Mouse (Mus musculus): ENCODE measurements at regions not wholly inside any gene's neighbourhood (a gene's known extent, or its start where the extent isn't known, plus 50 kb on each side); places are given as distances from the start of the nearest gene placed in this dataset.

DNA sequence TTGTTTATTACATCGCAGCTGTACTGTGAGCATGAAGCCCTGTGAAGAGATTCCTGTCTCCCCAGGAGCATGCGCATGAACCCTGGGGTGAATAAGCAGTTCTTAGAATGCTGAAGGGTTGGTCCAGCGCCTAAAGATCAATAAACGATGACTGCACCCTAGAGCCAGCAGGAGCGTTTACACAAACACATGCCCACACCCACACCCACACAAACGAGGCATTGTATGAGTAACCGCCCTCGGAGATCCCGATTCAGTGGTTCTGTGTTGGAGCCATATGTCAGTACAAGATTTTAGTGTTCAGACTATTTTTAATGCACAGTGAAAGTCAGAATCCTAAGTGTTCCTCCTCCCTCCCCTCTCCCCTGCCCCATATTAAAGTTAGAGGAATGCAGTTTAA is 57.3 kb downstream of the Edn1 start:
- no peak for TF ChIP-seq CTCF (IDR thresholded peaks at IDR 0.05; ENCODE audit: low read depth, low read length)
- TF ChIP-seq POLR2A (IDR thresholded peaks at IDR 0.05; ENCODE audit: extremely low read depth, insufficient read depth, low read length) = no peak

DNA sequence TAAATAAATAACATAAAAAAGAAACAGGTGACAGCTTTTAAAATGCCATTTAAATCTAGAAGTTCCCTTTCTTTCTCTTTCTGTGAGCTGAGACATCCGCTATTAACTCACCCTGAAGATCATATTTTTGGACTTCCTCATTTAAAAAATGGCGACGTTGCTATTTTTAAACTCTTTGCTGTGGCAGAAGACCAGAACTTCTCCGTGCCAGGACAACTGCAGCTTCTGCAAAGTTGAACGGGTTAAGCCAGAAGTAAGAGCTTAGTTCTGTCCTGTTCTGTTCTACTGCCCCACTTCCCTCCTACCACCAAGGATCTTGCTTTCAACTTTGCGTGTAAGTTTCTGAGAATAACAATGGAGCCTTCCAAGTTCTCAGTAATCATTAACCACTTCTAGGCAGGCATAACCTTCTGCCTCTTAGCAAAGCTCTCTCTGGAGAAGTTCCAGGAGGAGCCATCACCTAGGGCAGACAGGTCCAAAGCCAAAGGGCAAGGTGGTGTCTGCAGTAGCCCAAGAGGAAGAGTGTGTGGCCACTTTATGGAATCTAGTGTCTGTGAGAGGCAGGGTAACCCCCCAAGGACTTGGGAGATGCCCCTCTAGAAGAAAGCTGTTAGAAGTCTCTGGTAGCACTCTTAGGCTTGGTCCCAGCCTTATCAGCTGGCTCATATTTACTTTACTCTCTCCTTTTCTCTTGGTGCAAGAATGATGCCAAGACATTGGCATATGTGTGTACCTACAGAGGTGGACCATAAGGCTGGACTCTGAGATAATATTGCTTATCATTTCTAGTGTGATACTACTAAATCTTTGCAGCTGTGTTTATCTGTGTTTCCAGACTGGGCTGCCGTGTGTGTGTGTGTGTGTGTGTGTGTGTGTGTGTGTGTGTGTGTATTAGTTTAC is 66.6 kb downstream of the Edn1 start:
- H3K27ac ChIP-seq (replicated peaks; ENCODE audit: insufficient read depth, low read depth, low read length) = peak overlapping the region; percentile 18
- no peaks in the 10 kb centered on the region for H3K27me3 ChIP-seq (ENCODE audit: control insufficient read depth, insufficient read depth, low read length)
- 0 out of 2 replicates have a peak overlapping the region, but pooled peaks have one; percentile 33 for H3K4me3 ChIP-seq (ENCODE audit: insufficient read depth, low read depth, low read length)
- H3K36me3 ChIP-seq (ENCODE audit: control insufficient read depth, insufficient read depth, low read length) = no peaks in the 10 kb centered on the region
- TF ChIP-seq CTCF (IDR thresholded peaks at IDR 0.05; ENCODE audit: low read depth, low read length) (no peak), POLR2A (IDR thresholded peaks at IDR 0.05; ENCODE audit: extremely low read depth, insufficient read depth, low read length) (no peak)
- peak; percentile 98 for DNase-seq (ENCODE audit: extremely low read depth, low read depth, low spot score)
- 8% methylated on average over 7 of the region's 7 CpGs for WGBS
- H3K9ac ChIP-seq (ENCODE audit: low read depth, low read length) = no peak overlapping the region
- peaks cover 17% of the 10 kb centered on the region for H3K4me1 ChIP-seq (ENCODE audit: control insufficient read depth, insufficient read depth, low read length)
- no peaks in the 10 kb centered on the region for H3K79me2 ChIP-seq (ENCODE audit: control insufficient read depth, insufficient read depth, low read length)

More for the DNA sequence above, 57.3 kb downstream of the Edn1 start:
- Histone ChIP-seq H3K27ac (replicated peaks; ENCODE audit: insufficient read depth, low read depth, low read length) (no peak overlapping the region), H3K27me3 (ENCODE audit: control insufficient read depth, insufficient read depth, low read length) (no peaks in the 10 kb centered on the region), H3K9ac (ENCODE audit: low read depth, low read length) (no peak overlapping the region), H3K36me3 (ENCODE audit: control insufficient read depth, insufficient read depth, low read length) (no peaks in the 10 kb centered on the region), H3K79me2 (ENCODE audit: control insufficient read depth, insufficient read depth, low read length) (no peaks in the 10 kb centered on the region), H3K4me1 (ENCODE audit: control insufficient read depth, insufficient read depth, low read length) (no peaks in the 10 kb centered on the region), H3K4me3 (ENCODE audit: insufficient read depth, low read depth, low read length) (no peak overlapping the region)
- peak; percentile 33 for DNase-seq (ENCODE audit: extremely low read depth, low read depth, low spot score)
- WGBS = 41% methylated on average over 9 of the region's 9 CpGs

DNA sequence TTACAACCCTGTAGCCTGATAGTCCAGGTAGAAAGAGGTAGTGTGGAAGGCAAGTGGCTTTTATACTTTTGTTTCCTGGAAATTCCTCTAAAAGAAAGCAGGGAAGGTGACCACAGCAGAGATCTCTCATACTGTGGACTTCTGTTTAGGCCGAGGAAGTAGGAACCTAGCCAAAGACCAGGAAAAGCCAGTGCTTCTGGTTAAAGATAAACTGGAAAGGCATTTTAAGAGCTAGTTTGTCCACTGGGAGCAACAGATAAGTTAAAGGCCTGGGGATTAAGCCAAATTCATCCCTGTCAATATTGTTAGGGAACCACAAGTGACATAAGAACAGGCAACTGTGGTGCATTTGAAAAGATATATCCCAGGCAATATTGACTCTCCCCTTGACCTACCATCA is 68.5 kb downstream of the Edn1 start:
- 10% methylated on average over 1 of the region's 1 CpGs for WGBS
- DNase-seq (ENCODE audit: extremely low read depth, low read depth, low spot score) = peak; percentile 97

DNA sequence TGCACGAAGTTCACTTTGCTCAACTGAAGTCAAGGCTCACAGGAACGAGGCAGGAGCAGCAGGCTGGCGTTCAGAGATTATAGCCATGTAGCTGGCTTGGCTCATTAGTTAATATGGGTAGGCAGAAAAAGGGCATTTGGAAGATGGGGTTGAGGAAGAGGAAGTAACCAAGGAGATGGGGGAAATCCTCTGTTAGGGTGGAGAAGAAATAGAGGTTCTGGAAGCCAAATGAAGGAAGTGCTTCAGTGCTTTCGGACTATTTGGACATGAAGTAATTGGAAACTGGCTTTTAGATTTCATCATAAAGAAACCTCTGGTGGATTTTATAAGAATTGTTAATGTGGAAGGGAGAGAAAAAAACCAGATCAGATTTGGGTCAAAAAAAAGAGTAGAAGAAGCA is 70.9 kb downstream of the Edn1 start:
- no peaks in the 10 kb centered on the region for H3K79me2 ChIP-seq (ENCODE audit: control insufficient read depth, insufficient read depth, low read length)
- no peak for TF ChIP-seq CTCF (IDR thresholded peaks at IDR 0.05; ENCODE audit: low read depth, low read length)
- TF ChIP-seq POLR2A (IDR thresholded peaks at IDR 0.05; ENCODE audit: extremely low read depth, insufficient read depth, low read length) = no peak
- H3K27ac ChIP-seq (replicated peaks; ENCODE audit: insufficient read depth, low read depth, low read length) = no peak overlapping the region
- H3K27me3 ChIP-seq (ENCODE audit: control insufficient read depth, insufficient read depth, low read length) = no peaks in the 10 kb centered on the region
- WGBS = 91% methylated on average over 4 of the region's 4 CpGs
- peak; percentile 16 for DNase-seq (ENCODE audit: extremely low read depth, low read depth, low spot score)
- H3K36me3 ChIP-seq (ENCODE audit: control insufficient read depth, insufficient read depth, low read length) = no peaks in the 10 kb centered on the region
- H3K9ac ChIP-seq (ENCODE audit: low read depth, low read length) = no peak overlapping the region
- peaks cover 17% of the 10 kb centered on the region for H3K4me1 ChIP-seq (ENCODE audit: control insufficient read depth, insufficient read depth, low read length)
- no peak overlapping the region for H3K4me3 ChIP-seq (ENCODE audit: insufficient read depth, low read depth, low read length)

More for the DNA sequence above, 68.5 kb downstream of the Edn1 start:
- Histone ChIP-seq H3K27me3 (ENCODE audit: control insufficient read depth, insufficient read depth, low read length) (no peaks in the 10 kb centered on the region), H3K9ac (ENCODE audit: low read depth, low read length) (no peak overlapping the region), H3K4me3 (ENCODE audit: insufficient read depth, low read depth, low read length) (no peak overlapping the region), H3K36me3 (ENCODE audit: control insufficient read depth, insufficient read depth, low read length) (no peaks in the 10 kb centered on the region), H3K27ac (replicated peaks; ENCODE audit: insufficient read depth, low read depth, low read length) (no peak overlapping the region), H3K4me1 (ENCODE audit: control insufficient read depth, insufficient read depth, low read length) (peaks cover 17% of the 10 kb centered on the region), H3K79me2 (ENCODE audit: control insufficient read depth, insufficient read depth, low read length) (no peaks in the 10 kb centered on the region)
- TF ChIP-seq POLR2A (IDR thresholded peaks at IDR 0.05; ENCODE audit: extremely low read depth, insufficient read depth, low read length) = no peak
- TF ChIP-seq CTCF (IDR thresholded peaks at IDR 0.05; ENCODE audit: low read depth, low read length) = no peak

DNA sequence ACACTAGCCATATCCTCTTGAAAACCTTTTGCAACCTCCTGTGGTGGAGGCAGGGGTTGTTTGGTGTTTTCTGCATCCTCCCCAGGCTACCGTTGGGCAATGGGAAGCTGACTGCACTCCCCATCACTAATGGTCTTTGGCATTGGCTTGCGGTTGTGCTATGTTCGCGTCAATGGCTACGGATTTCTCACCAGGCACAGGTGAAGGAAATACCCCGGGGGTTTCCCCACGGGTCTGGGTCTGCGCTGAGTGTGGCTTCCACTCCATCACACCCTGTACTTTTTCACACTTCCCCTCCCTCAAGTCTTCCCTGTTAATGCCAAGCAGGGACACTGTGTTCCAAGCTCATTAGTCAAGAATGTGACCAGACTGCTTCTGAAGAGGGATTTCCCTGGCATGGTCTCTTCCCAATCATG is 72.9 kb downstream of the Edn1 start:
- H3K9ac ChIP-seq (ENCODE audit: low read depth, low read length) = no peak overlapping the region
- 86% methylated on average over 8 of the region's 8 CpGs for WGBS
- no peak for TF ChIP-seq CTCF (IDR thresholded peaks at IDR 0.05; ENCODE audit: low read depth, low read length)
- no peak for TF ChIP-seq POLR2A (IDR thresholded peaks at IDR 0.05; ENCODE audit: extremely low read depth, insufficient read depth, low read length)
- no peaks in the 10 kb centered on the region for H3K79me2 ChIP-seq (ENCODE audit: control insufficient read depth, insufficient read depth, low read length)
- H3K27ac ChIP-seq (replicated peaks; ENCODE audit: insufficient read depth, low read depth, low read length) = no peak overlapping the region
- no peaks in the 10 kb centered on the region for H3K27me3 ChIP-seq (ENCODE audit: control insufficient read depth, insufficient read depth, low read length)
- no peaks in the 10 kb centered on the region for H3K36me3 ChIP-seq (ENCODE audit: control insufficient read depth, insufficient read depth, low read length)
- H3K4me1 ChIP-seq (ENCODE audit: control insufficient read depth, insufficient read depth, low read length) = peaks cover 8% of the 10 kb centered on the region; the same call in 1 of the 2 replicates
- no peak overlapping the region for H3K4me3 ChIP-seq (ENCODE audit: insufficient read depth, low read depth, low read length)
- no peak for DNase-seq (ENCODE audit: extremely low read depth, low read depth, low spot score)

DNA sequence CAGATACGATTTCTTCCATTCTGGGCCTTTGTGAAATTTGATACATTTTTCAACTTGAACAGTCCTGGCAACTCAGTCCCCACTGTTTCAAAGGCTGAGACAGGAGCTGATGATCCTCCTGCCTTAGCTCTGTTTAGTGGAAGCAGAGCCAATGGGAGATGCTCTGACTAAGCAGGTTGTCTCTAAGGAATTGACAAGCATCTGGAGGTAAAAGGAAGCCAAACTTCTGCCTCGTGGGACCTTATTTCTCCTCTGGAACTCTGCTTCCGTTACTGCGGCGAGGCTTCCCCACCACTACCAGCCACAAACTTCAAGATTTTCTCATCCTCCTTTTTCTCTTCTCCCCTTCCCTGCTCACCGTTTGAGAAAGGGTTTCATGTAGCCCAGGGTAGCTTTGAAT is 78.4 kb downstream of the Edn1 start:
- no peak overlapping the region for H3K4me3 ChIP-seq (ENCODE audit: insufficient read depth, low read depth, low read length)
- DNase-seq (ENCODE audit: extremely low read depth, low read depth, low spot score) = no peak
- H3K79me2 ChIP-seq (ENCODE audit: control insufficient read depth, insufficient read depth, low read length) = no peaks in the 10 kb centered on the region
- no peaks in the 10 kb centered on the region for H3K36me3 ChIP-seq (ENCODE audit: control insufficient read depth, insufficient read depth, low read length)
- no peaks in the 10 kb centered on the region for H3K27me3 ChIP-seq (ENCODE audit: control insufficient read depth, insufficient read depth, low read length)
- WGBS = 80% methylated on average over 6 of the region's 6 CpGs
- H3K27ac ChIP-seq (replicated peaks; ENCODE audit: insufficient read depth, low read depth, low read length) = no peak overlapping the region
- no peak overlapping the region for H3K9ac ChIP-seq (ENCODE audit: low read depth, low read length)
- no peak for TF ChIP-seq CTCF (IDR thresholded peaks at IDR 0.05; ENCODE audit: low read depth, low read length)
- TF ChIP-seq POLR2A (IDR thresholded peaks at IDR 0.05; ENCODE audit: extremely low read depth, insufficient read depth, low read length) = no peak
- no peaks in the 10 kb centered on the region for H3K4me1 ChIP-seq (ENCODE audit: control insufficient read depth, insufficient read depth, low read length)
